ENCODE assay signal across 28 mouse cellular contexts in the genomic region with DNA sequence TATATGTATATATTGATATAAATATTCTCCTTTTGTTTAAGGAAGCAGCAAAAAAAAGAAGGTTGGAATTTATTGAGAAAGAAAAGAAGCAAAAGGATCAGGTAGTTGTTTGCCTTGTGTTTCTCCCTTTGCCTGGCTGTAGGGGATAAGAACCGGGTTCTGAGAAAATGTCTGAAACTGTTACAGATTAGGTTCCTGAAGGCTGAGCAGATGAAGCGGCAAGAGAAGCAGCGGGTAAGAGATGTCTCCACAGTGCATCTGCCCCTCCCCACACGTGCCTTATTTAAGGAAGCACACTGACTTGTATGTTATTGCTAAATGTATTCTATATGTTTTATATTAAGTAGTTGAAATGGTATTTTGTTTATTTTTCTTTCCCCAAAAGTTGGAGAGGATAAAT. TPM values are rescaled to one million over a fixed set of nuclear protein-coding genes. Genes with fewer than 3 reads are reported as not detected.
DNase-seq lines count a peak whose midpoint lies in the region; ATAC-seq lines count a peak whose summit lies in the region.
"Had no signal": no experiment of that assay in that cellular context is flagged by ENCODE, and none has a peak within 500 bp of the region (broad histone marks: within the 10 kb centered on the region; RNA-seq: fewer than 3 reads in every experiment).

No protein-coding gene starts in this region.

- H3K4me1 ChIP-seq in heart, embryonic 10.5 days: no peaks in the 10 kb centered on the region
- H3K4me1 ChIP-seq in heart, embryonic 11.5 days (ENCODE audit: control insufficient read depth, insufficient read depth, low read length): no peaks in the 10 kb centered on the region
- H3K4me1 ChIP-seq in liver, embryonic 12.5 days: peaks cover 22% of the 10 kb centered on the region
- H3K4me1 ChIP-seq: embryonic facial prominence, embryonic 10.5 days; embryonic facial prominence, embryonic 13.5 days; forebrain, embryonic 12.5 days; forebrain, embryonic 15.5 days; heart, embryonic 12.5 days; heart, embryonic 15.5 days; hindbrain, embryonic 10.5 days; hindbrain, embryonic 13.5 days had no signal

- H3K4me2 ChIP-seq in heart, embryonic 11.5 days: no peak overlapping the region
- H3K4me2 ChIP-seq in liver, embryonic 12.5 days: no peak overlapping the region
- H3K4me2 ChIP-seq: embryonic facial prominence, embryonic 13.5 days; forebrain, embryonic 12.5 days; forebrain, embryonic 15.5 days; heart, embryonic 12.5 days; heart, embryonic 15.5 days; hindbrain, embryonic 13.5 days had no signal

- H3K9me3 ChIP-seq in heart, embryonic 10.5 days: no peaks in the 10 kb centered on the region
- H3K9me3 ChIP-seq in heart, embryonic 11.5 days (replicated peaks; ENCODE audit: control insufficient read depth, low read length): no peaks in the 10 kb centered on the region
- H3K9me3 ChIP-seq in liver, embryonic 12.5 days (replicated peaks): no peaks in the 10 kb centered on the region
- H3K9me3 ChIP-seq: embryonic facial prominence, embryonic 10.5 days; embryonic facial prominence, embryonic 13.5 days; forebrain, embryonic 12.5 days; forebrain, embryonic 15.5 days; heart, embryonic 12.5 days; heart, embryonic 15.5 days; hindbrain, embryonic 10.5 days; hindbrain, embryonic 13.5 days had no signal

- no peaks in the 10 kb centered on the region for H3K27me3 ChIP-seq in heart, embryonic 10.5 days (ENCODE audit: insufficient read depth, poor library complexity, severe bottlenecking)
- no peaks in the 10 kb centered on the region for H3K27me3 ChIP-seq in heart, embryonic 11.5 days (ENCODE audit: control insufficient read depth, insufficient read depth, low read length)
- no peaks in the 10 kb centered on the region for H3K27me3 ChIP-seq in liver, embryonic 12.5 days (replicated peaks)
- H3K27me3 ChIP-seq: embryonic facial prominence, embryonic 13.5 days; forebrain, embryonic 12.5 days; forebrain, embryonic 15.5 days; heart, embryonic 12.5 days; heart, embryonic 15.5 days; hindbrain, embryonic 13.5 days had no signal

- H3K4me3 ChIP-seq in heart, embryonic 10.5 days: no peak overlapping the region
- H3K4me3 ChIP-seq in heart, embryonic 11.5 days (ENCODE audit: low read depth, low read length): no peak overlapping the region
- H3K4me3 ChIP-seq in liver, embryonic 12.5 days: no peak overlapping the region
- H3K4me3 ChIP-seq: embryonic facial prominence, embryonic 10.5 days; embryonic facial prominence, embryonic 13.5 days; erythroblast, embryonic 14.5 days; forebrain, embryonic 12.5 days; forebrain, embryonic 15.5 days; heart, adult 2 months; heart, embryonic 12.5 days; heart, embryonic 15.5 days; hindbrain, embryonic 10.5 days; hindbrain, embryonic 13.5 days had no signal

- no peak for ATAC-seq in heart, embryonic 11.5 days (replicated peaks; ENCODE audit: insufficient number of reproducible peaks, low FRiP score, low TSS enrichment)
- ATAC-seq in liver, embryonic 12.5 days: peak; percentile 90
- ATAC-seq: activated CD4-positive, CD25-positive, alpha-beta regulatory T cell, adult 4 months; forebrain, embryonic 15.5 days; hindbrain, embryonic 16.5 days had no signal

- H3K9ac ChIP-seq in heart, embryonic 11.5 days (ENCODE audit: low read depth, low read length): no peak overlapping the region
- H3K9ac ChIP-seq in liver, embryonic 12.5 days: no peak overlapping the region
- H3K9ac ChIP-seq: embryonic facial prominence, embryonic 13.5 days; forebrain, embryonic 12.5 days; forebrain, embryonic 15.5 days; heart, embryonic 12.5 days; heart, embryonic 15.5 days; hindbrain, embryonic 13.5 days had no signal

- H3K36me3 ChIP-seq in heart, embryonic 10.5 days: no peaks in the 10 kb centered on the region
- no peaks in the 10 kb centered on the region for H3K36me3 ChIP-seq in heart, embryonic 11.5 days (ENCODE audit: control insufficient read depth, insufficient read depth, low read length)
- H3K36me3 ChIP-seq in liver, embryonic 12.5 days: no peaks in the 10 kb centered on the region
- H3K36me3 ChIP-seq: embryonic facial prominence, embryonic 10.5 days; forebrain, embryonic 12.5 days; forebrain, embryonic 15.5 days; heart, embryonic 15.5 days; hindbrain, embryonic 10.5 days had no signal

- peak; percentile 75 for DNase-seq in heart, embryonic 10.5 days (ENCODE audit: low spot score)
- DNase-seq in c-Kit-positive CD71-positive TER-119-negative erythroid progenitor cells, embryonic 14.5 days (ENCODE audit: low read depth): peak; percentile 56
- DNase-seq in layer of hippocampus, adult 9-11 months: no peak
- no peak for DNase-seq in right cerebral cortex, postnatal 14 days
- DNase-seq: adrenal gland, adult 8-10 months; adrenal gland, postnatal 25 days; cerebellum, adult 11 months; cerebellum, adult 2 months; cerebellum, adult 9-11 months; cerebellum, postnatal 36 days; embryo, embryonic 11 days; gastrocnemius, postnatal 25 days; heart, adult 2 months; heart, postnatal 10 days; heart, postnatal 36 days had no signal

- no peak overlapping the region for H3K27ac ChIP-seq in heart, embryonic 10.5 days
- H3K27ac ChIP-seq in heart, embryonic 11.5 days (ENCODE audit: low read depth, low read length): no peak overlapping the region
- H3K27ac ChIP-seq in liver, embryonic 12.5 days: peak overlapping the region; percentile 45; the same call in 1 of the 2 replicates
- H3K27ac ChIP-seq: embryonic facial prominence, embryonic 10.5 days; embryonic facial prominence, embryonic 13.5 days; forebrain, embryonic 12.5 days; forebrain, embryonic 15.5 days; heart, adult 2 months; heart, embryonic 15.5 days; hindbrain, embryonic 10.5 days; hindbrain, embryonic 13.5 days had no signal

- WGBS in heart, embryonic 10.5 days: 76% methylated on average over 4 of the region's 4 CpGs
- 68% methylated on average over 4 of the region's 4 CpGs for WGBS in heart, embryonic 11.5 days (ENCODE audit: insufficient replicate concordance)
- 48% methylated on average over 4 of the region's 4 CpGs for WGBS in liver, embryonic 12.5 days (ENCODE audit: insufficient replicate concordance)

RNA-seq across cellular contexts. Expression of a gene that starts 50.9 kb away (rescaled TPM):
- 12.8 and 13.7 TPM in 2 replicates for polyA plus RNA-seq in heart, embryonic 10.5 days (2016; fragmentation: Nextera tagmentation; extraction: Ambion mirVana)
- 15.4 and 16.4 TPM in 2 replicates for polyA plus RNA-seq in heart, embryonic 11.5 days (2014; fragmentation: Nextera tagmentation; extraction: Ambion mirVana)
- 10.1 and 10.6 TPM in 2 replicates for polyA plus RNA-seq in liver, embryonic 12.5 days (2016; fragmentation: Nextera tagmentation; extraction: Ambion mirVana)

Comparison
In these comparisons a context has a peak if more than half of its experiments do, and no peak if none do; other contexts are left out.
1. DNase-seq: peak in heart, embryonic 10.5 days (single experiment) and c-Kit-positive CD71-positive TER-119-negative erythroid progenitor cells, embryonic 14.5 days (single experiment); none in layer of hippocampus, adult 9-11 months (single experiment) and right cerebral cortex, postnatal 14 days (single experiment).